ENCODE assay signal across 8 mouse cellular contexts in the genomic region with DNA sequence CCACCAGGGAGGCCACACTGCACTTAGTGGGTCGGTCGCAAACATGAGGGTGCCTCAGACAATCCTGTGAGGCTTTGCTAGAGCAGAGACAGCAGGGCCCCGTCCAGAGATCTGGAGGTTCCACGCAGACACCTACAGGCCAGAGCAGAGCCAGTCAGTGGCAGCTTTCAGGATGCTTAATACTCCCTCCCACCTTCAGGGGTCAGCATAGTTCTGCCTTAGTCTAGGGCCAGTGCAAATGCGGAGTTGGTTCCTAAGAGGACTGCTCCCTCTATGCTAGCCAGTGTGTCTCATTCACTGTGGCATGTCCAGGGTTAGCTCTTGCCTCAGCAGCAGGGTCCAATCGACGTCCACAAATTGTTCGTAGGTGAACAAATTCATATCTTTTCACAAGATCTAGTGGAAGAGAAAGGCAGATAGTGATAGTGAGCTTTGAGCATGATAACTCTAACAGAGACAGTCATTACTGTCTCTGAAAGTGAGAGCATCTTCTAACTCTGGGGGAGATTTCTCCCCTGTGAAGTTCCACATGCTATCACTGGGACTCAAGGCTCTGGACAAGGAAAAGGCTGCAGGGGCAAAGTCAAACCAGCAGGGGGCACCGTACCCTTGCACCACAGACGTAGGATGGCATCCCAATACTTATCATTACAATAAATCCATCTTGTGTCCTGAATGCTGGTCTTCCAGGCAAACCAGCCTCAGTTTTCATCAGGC. TPM values are rescaled to one million over a fixed set of nuclear protein-coding genes. Genes with fewer than 3 reads are reported as not detected.
DNase-seq lines count a peak whose midpoint lies in the region; ATAC-seq lines count a peak whose summit lies in the region.

No protein-coding gene starts in this region.

- ATAC-seq in intestine, embryonic 14.5 days (replicated peaks; ENCODE audit: low FRiP score, low TSS enrichment, low read depth) = peak; percentile 77

- H3K27me3 ChIP-seq in intestine, embryonic 14.5 days (replicated peaks; ENCODE audit: control insufficient read depth, insufficient read depth, low read length) = no peaks in the 10 kb centered on the region

- DNase-seq in adipocyte (ENCODE audit: low spot score) = peak; percentile 88
- DNase-seq in embryo, embryonic 10 days (ENCODE audit: low spot score) = peak; percentile 88
- peak; percentile 77 for DNase-seq in gastrocnemius, postnatal 14 days
- peak; percentile 93 for DNase-seq in intestine, embryonic 14.5 days (ENCODE audit: low spot score)
- DNase-seq in left cerebral cortex, postnatal 14 days (ENCODE audit: low spot score in 2 of 2) = peak; percentile 91
- peak; percentile 85 for DNase-seq in mesoderm, embryonic 11.5 days (ENCODE audit: low read depth, low spot score)
- DNase-seq in right cerebral cortex, postnatal 36 days (ENCODE audit: low spot score in 2 of 2) = peak; percentile 73 to 82
- peak; percentile 66 to 83 for DNase-seq in urinary bladder, postnatal 4 days (ENCODE audit: low spot score in 2 of 2)

- 34% methylated on average over 10 of the region's 10 CpGs for WGBS in intestine, embryonic 14.5 days

- peaks cover 4% of the 10 kb centered on the region; the same call in 1 of the 2 replicates for H3K9me3 ChIP-seq in intestine, embryonic 14.5 days (ENCODE audit: control insufficient read depth, low read length)

- 0 out of 2 replicates have a peak, but pooled peaks cover 2% of the 10 kb centered on the region for H3K4me1 ChIP-seq in intestine, embryonic 14.5 days (replicated peaks; ENCODE audit: control insufficient read depth, insufficient read depth, low read length)

- H3K36me3 ChIP-seq in intestine, embryonic 14.5 days (ENCODE audit: control insufficient read depth, insufficient read depth, low read length) = no peaks in the 10 kb centered on the region

- intact Hi-C loops in gastrocnemius, postnatal 14 days (cut with DNase I; ENCODE audit: low total_unique reads) = loop anchor here (2.0 kb wide), 1 partner anchor 116 kb away; no protein-coding TSS in a partner anchor
- intact Hi-C loops in left cerebral cortex, postnatal 14 days (cut with DNase I) = loop anchor here (1.0 to 10.0 kb wide), 3 partner anchors 120 to 640 kb away; no protein-coding TSS in a partner anchor

- H3K4me2 ChIP-seq in intestine, embryonic 14.5 days (ENCODE audit: low read length) = 0 out of 2 replicates have a peak overlapping the region, but pooled peaks have one; percentile 4

- no peak overlapping the region for H3K4me3 ChIP-seq in intestine, embryonic 14.5 days (ENCODE audit: low read depth, low read length)

- H3K27ac ChIP-seq in intestine, embryonic 14.5 days (ENCODE audit: low read depth) = no peak overlapping the region

- H3K9ac ChIP-seq in intestine, embryonic 14.5 days (ENCODE audit: low read length) = no peak overlapping the region

RNA-seq across cellular contexts. Expression of gene Lgalsl, which starts 36.5 kb away (rescaled TPM):
- total RNA-seq in gastrocnemius, postnatal 14 days (2021) = 10 to 100 TPM; 59.2 to 59.6 TPM
- polyA plus RNA-seq in intestine, embryonic 14.5 days (2014; fragmentation: Nextera tagmentation; extraction: Ambion mirVana) = 33.4 and 39.4 TPM in 2 replicates
- total RNA-seq in left cerebral cortex, postnatal 14 days (2021) = 100 to 1,000 TPM in 1 of 2 experiments, 10 to 100 TPM in 1; 95.2 to 103 TPM

RNA-seq across cellular contexts. Expression of gene Aftph, which starts 53.0 kb away (rescaled TPM):
- total RNA-seq in gastrocnemius, postnatal 14 days (2021) = 10 to 100 TPM; 14.2 to 15.7 TPM
- 21.1 and 25.6 TPM in 2 replicates for polyA plus RNA-seq in intestine, embryonic 14.5 days (2014; fragmentation: Nextera tagmentation; extraction: Ambion mirVana)
- total RNA-seq in left cerebral cortex, postnatal 14 days (2021) = 10 to 100 TPM; 60.3 to 65.3 TPM
